Mouse (Mus musculus): ENCODE data around the gene Cip2a. TPM values are rescaled to one million over a fixed set of nuclear protein-coding genes. Genes with fewer than 3 reads are reported as not detected.

Gene Cip2a
- polyA plus RNA-seq, 2 experiments, result 20.8 to 21.4 TPM

DNA sequence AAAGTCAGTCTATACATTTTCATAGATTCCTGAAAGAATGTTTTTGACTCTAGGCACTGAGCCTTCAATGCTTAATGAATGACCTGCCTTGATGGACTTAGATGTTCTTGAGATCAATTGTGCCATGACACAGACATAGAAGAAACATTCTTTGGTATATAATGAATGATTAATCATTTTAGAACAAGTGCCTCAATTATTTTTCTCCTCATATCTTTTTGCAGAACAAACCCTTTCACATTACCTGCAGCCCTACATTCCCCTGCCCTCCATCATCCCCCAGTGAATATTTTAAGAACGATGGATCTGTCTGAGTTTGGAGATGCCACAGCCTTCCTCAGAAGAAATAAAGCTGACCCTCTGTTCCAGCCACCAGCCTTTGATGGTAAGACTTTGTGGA is 63.2 kb downstream of the Cip2a start, which contains the start of gene Myh15:
Myh15 (plus strand) TSS at position 301 of the 400 bp plus-strand sequence.
- Histone ChIP-seq H3K27me3 (ENCODE audit: control insufficient read depth, insufficient read depth, low read length) (no peaks in the 10 kb centered on the region), H3K4me1 (replicated peaks; ENCODE audit: control insufficient read depth in 2 of 2, insufficient read depth in 2 of 2, low read length in 1 of 2) (no peaks in the 10 kb centered on the region), H3K9me3 (ENCODE audit: control insufficient read depth, low read length) (no peaks in the 10 kb centered on the region), H3K36me3 (replicated peaks; ENCODE audit: control insufficient read depth, insufficient read depth, low read depth) (no peaks in the 10 kb centered on the region), H3K27ac (no peak within 1 kb of the TSS), H3K4me2 (ENCODE audit: low read depth) (no peak within 1 kb of the TSS), H3K9ac (replicated peaks) (no peak within 1 kb of the TSS), H3K4me3 (ENCODE audit: insufficient read depth in 1 of 2, low read depth in 2 of 2, low read length in 2 of 2) (no peak within 1 kb of the TSS)
- 79% methylated on average over 1 of the region's 1 CpGs for WGBS (ENCODE audit: insufficient replicate concordance)
- DNase-seq (ENCODE audit: low read depth in 3 of 3, low spot score in 3 of 3) (no peak), ATAC-seq (ENCODE audit: insufficient read depth) (no peak)
- TF ChIP-seq CTCF (IDR thresholded peaks at IDR 0.05; ENCODE audit: low read depth) (no peak), EP300 (IDR thresholded peaks at IDR 0.05; ENCODE audit: low read depth) (no peak)

Other genes with a start within 250 kb of the Cip2a start
- not detected in 2 replicates for gene Trat1, start 222.2 kb upstream of the Cip2a start, polyA plus RNA-seq (2012; rRNA removed)
- gene Trat1, start 222.2 kb upstream of the Cip2a start, polyA plus RNA-seq (2014; fragmentation: Nextera tagmentation; extraction: Ambion mirVana), result not detected in 2 replicates
- not detected in 2 replicates for gene Retnlb, start 177.3 kb upstream of the Cip2a start, polyA plus RNA-seq (2012; rRNA removed)
- not detected in 2 replicates for gene Retnlb, start 177.3 kb upstream of the Cip2a start, polyA plus RNA-seq (2014; fragmentation: Nextera tagmentation; extraction: Ambion mirVana)
- gene Retnla, start 151.6 kb upstream of the Cip2a start, polyA plus RNA-seq (2012; rRNA removed), result not detected in 2 replicates
- gene Retnla, start 151.6 kb upstream of the Cip2a start, polyA plus RNA-seq (2014; fragmentation: Nextera tagmentation; extraction: Ambion mirVana), result not detected in 2 replicates
- gene Retnlg, start 121.6 kb upstream of the Cip2a start, polyA plus RNA-seq (2012; rRNA removed), result 2.2 and 3.1 TPM in 2 replicates
- 2.4 and 3.2 TPM in 2 replicates for gene Retnlg, start 121.6 kb upstream of the Cip2a start, polyA plus RNA-seq (2014; fragmentation: Nextera tagmentation; extraction: Ambion mirVana)
- 5.3 and 5.8 TPM in 2 replicates for gene Dzip3, start within 50 bp of the Cip2a start, polyA plus RNA-seq (2012; rRNA removed)
- 5.8 and 7.9 TPM in 2 replicates for gene Dzip3, start within 50 bp of the Cip2a start, polyA plus RNA-seq (2014; fragmentation: Nextera tagmentation; extraction: Ambion mirVana)
- not detected in 2 replicates for gene Myh15, start 63.3 kb downstream of the Cip2a start, polyA plus RNA-seq (2012; rRNA removed)
- gene Myh15, start 63.3 kb downstream of the Cip2a start, polyA plus RNA-seq (2014; fragmentation: Nextera tagmentation; extraction: Ambion mirVana), result not detected in 2 replicates

Data from liver, embryonic 14.5 days (tissue).